In genomic region chr1:39030108-39030507, GRCm38 (mm10) we compare ENCODE assay signal across 9 mouse cellular contexts. TPM values are rescaled to one million over a fixed set of nuclear protein-coding genes. Genes with fewer than 3 reads are reported as not detected.
DNase-seq lines count a peak whose midpoint lies in the region; ATAC-seq and TF ChIP-seq lines count a peak whose summit lies in the region.
"Had no signal": no experiment of that assay in that cellular context is flagged by ENCODE, and none has a peak within 500 bp of the region (broad histone marks: within the 10 kb centered on the region; RNA-seq: fewer than 3 reads in every experiment).

No protein-coding gene starts in this region.

- no peak for DNase-seq in liver, embryonic 11.5 days (ENCODE audit: low spot score)
- no peak for DNase-seq in gastrocnemius, adult 2 months
- DNase-seq: lung, postnatal 36 days had no signal

- TF ChIP-seq CTCF in gastrocnemius, adult 2 months (IDR thresholded peaks at IDR 0.05) = no peak

- no peaks in the 10 kb centered on the region for H3K36me3 ChIP-seq in megakaryocyte, embryonic 14.5 days (replicated peaks; ENCODE audit: low read length)
- H3K36me3 ChIP-seq in forebrain, embryonic 16.5 days (ENCODE audit: control insufficient read depth, insufficient read depth) = no peaks in the 10 kb centered on the region
- no peaks in the 10 kb centered on the region for H3K36me3 ChIP-seq in liver, embryonic 11.5 days (ENCODE audit: control insufficient read depth, insufficient read depth, low read length)
- H3K36me3 ChIP-seq in stomach, embryonic 16.5 days (ENCODE audit: control insufficient read depth, insufficient read depth, low read length) = no peaks in the 10 kb centered on the region

- peaks cover 14% of the 10 kb centered on the region for H3K27me3 ChIP-seq in megakaryocyte, embryonic 14.5 days (replicated peaks)
- H3K27me3 ChIP-seq in forebrain, embryonic 16.5 days (replicated peaks; ENCODE audit: control insufficient read depth, insufficient read depth, low read length) = no peaks in the 10 kb centered on the region
- no peaks in the 10 kb centered on the region for H3K27me3 ChIP-seq in liver, embryonic 11.5 days (replicated peaks; ENCODE audit: control insufficient read depth, insufficient read depth, low read length)
- no peaks in the 10 kb centered on the region for H3K27me3 ChIP-seq in stomach, embryonic 16.5 days (ENCODE audit: control insufficient read depth, insufficient read depth, low read length)

- peaks cover 45% of the 10 kb centered on the region for H3K4me1 ChIP-seq in megakaryocyte, embryonic 14.5 days
- 0 out of 2 replicates have a peak, but pooled peaks cover 7% of the 10 kb centered on the region for H3K4me1 ChIP-seq in forebrain, embryonic 16.5 days (replicated peaks; ENCODE audit: control insufficient read depth, insufficient read depth, low read length)
- H3K4me1 ChIP-seq in liver, embryonic 11.5 days (replicated peaks; ENCODE audit: control insufficient read depth, insufficient read depth, low read length) = no peaks in the 10 kb centered on the region
- H3K4me1 ChIP-seq in stomach, embryonic 16.5 days (ENCODE audit: control insufficient read depth, insufficient read depth, low read length) = peaks cover 4% of the 10 kb centered on the region; the same call in 1 of the 2 replicates

- intact Hi-C loops in gastrocnemius, adult 2 months (cut with DNase I) = no loop called here

- no peak overlapping the region for H3K9ac ChIP-seq in forebrain, embryonic 16.5 days (replicated peaks; ENCODE audit: low read depth, low read length)
- H3K9ac ChIP-seq in liver, embryonic 11.5 days (ENCODE audit: low read depth, low read length) = no peak overlapping the region
- H3K9ac ChIP-seq in stomach, embryonic 16.5 days (ENCODE audit: low read length) = no peak overlapping the region

- WGBS in forebrain, embryonic 16.5 days = 11% methylated on average over 7 of the region's 7 CpGs
- 10% methylated on average over 7 of the region's 7 CpGs for WGBS in liver, embryonic 11.5 days
- 10% methylated on average over 7 of the region's 7 CpGs for WGBS in stomach, embryonic 16.5 days

- H3K4me2 ChIP-seq in forebrain, embryonic 16.5 days (ENCODE audit: low read length) = peak overlapping the region; percentile 20; the same call in 1 of the 2 replicates
- H3K4me2 ChIP-seq in liver, embryonic 11.5 days = peak overlapping the region; percentile 55
- peak overlapping the region; percentile 52 for H3K4me2 ChIP-seq in stomach, embryonic 16.5 days (ENCODE audit: low read depth, low read length)

- ATAC-seq in megakaryocyte, adult 5-6 weeks (ENCODE audit: poor library complexity, severe bottlenecking) = no peak
- no peak for ATAC-seq in forebrain, embryonic 16.5 days
- no peak for ATAC-seq in liver, embryonic 11.5 days (replicated peaks; ENCODE audit: low FRiP score)
- no peak for ATAC-seq in stomach, embryonic 16.5 days (ENCODE audit: insufficient read depth, low FRiP score)
- no peak for ATAC-seq in megakaryocyte-erythroid progenitor cell, adult 5-6 weeks (replicated peaks; ENCODE audit: low FRiP score, low TSS enrichment, poor library complexity, severe bottlenecking)

- H3K27ac ChIP-seq in forebrain, embryonic 16.5 days (ENCODE audit: low read length) = no peak overlapping the region
- H3K27ac ChIP-seq in liver, embryonic 11.5 days (ENCODE audit: low read depth, low read length) = no peak overlapping the region
- no peak overlapping the region for H3K27ac ChIP-seq in stomach, embryonic 16.5 days (ENCODE audit: low read length)
- H3K27ac ChIP-seq in gastrocnemius, adult 2 months = no peak overlapping the region

- H3K9me3 ChIP-seq in megakaryocyte, embryonic 14.5 days = peaks cover 10% of the 10 kb centered on the region
- H3K9me3 ChIP-seq in forebrain, embryonic 16.5 days (ENCODE audit: control insufficient read depth, low read length) = no peaks in the 10 kb centered on the region
- H3K9me3 ChIP-seq in liver, embryonic 11.5 days (ENCODE audit: control insufficient read depth, low read length) = no peaks in the 10 kb centered on the region
- 0 out of 2 replicates have a peak, but pooled peaks cover 5% of the 10 kb centered on the region for H3K9me3 ChIP-seq in stomach, embryonic 16.5 days (replicated peaks; ENCODE audit: control insufficient read depth, low read length)

- peak overlapping the region; percentile 69 for H3K4me3 ChIP-seq in megakaryocyte, embryonic 14.5 days (replicated peaks)
- H3K4me3 ChIP-seq in forebrain, embryonic 16.5 days (replicated peaks; ENCODE audit: low read length) = 0 out of 2 replicates have a peak overlapping the region, but pooled peaks have one; percentile 0
- peak overlapping the region; percentile 0; the same call in 1 of the 2 replicates for H3K4me3 ChIP-seq in liver, embryonic 11.5 days (ENCODE audit: low read depth, low read length)
- peak overlapping the region; percentile 29 for H3K4me3 ChIP-seq in stomach, embryonic 16.5 days (replicated peaks; ENCODE audit: low read length)
- H3K4me3 ChIP-seq in gastrocnemius, adult 2 months = no peak overlapping the region
- H3K4me3 ChIP-seq: erythroblast, embryonic 14.5 days had no signal

RNA-seq across cellular contexts. Expression of gene Pdcl3, which starts 44.7 kb away (rescaled TPM):
- 9.3 and 67.1 TPM in 2 replicates for polyA plus RNA-seq in megakaryocyte, embryonic 14.5 days (2012; ENCODE audit: insufficient read depth, low replicate concordance)
- total RNA-seq in megakaryocyte, adult 5-6 weeks (2015) = 77.5 and 88.7 TPM in 2 replicates
- 49.2 and 58.5 TPM in 2 replicates for total RNA-seq in megakaryocyte, adult 5-6 weeks (2017)
- 175 and 182 TPM in 2 replicates for polyA plus RNA-seq in forebrain, embryonic 16.5 days (2015; fragmentation: Nextera tagmentation; extraction: Ambion mirVana)
- polyA plus RNA-seq in liver, embryonic 11.5 days (2014; fragmentation: Nextera tagmentation; extraction: Ambion mirVana) = 95.5 and 104 TPM in 2 replicates
- polyA plus RNA-seq in stomach, embryonic 16.5 days (2015; fragmentation: Nextera tagmentation; extraction: Ambion mirVana) = 172 and 191 TPM in 2 replicates
- 38.1 and 43.7 TPM in 2 replicates for total RNA-seq in megakaryocyte-erythroid progenitor cell, adult 5-6 weeks (2014; fragmentation: Nextera tagmentation)
- 36.6 and 60.5 TPM in 2 replicates for total RNA-seq in megakaryocyte-erythroid progenitor cell, adult 5-6 weeks (2017)
- 10 to 100 TPM; 68.9 to 69.1 TPM for total RNA-seq in gastrocnemius, adult 2 months (2021)
